Mouse (Mus musculus) heart, embryonic 11.5 days (tissue): ENCODE data around the gene Trim28. TPM values are rescaled to one million over a fixed set of nuclear protein-coding genes. Genes with fewer than 3 reads are reported as not detected.

Source experiments
- polyA plus RNA-seq: library from polyadenylated mRNA; unstranded; fragments of >200 nt; fragmentation: Nextera tagmentation; extraction: Ambion mirVana; gene quantifications from 2 replicates; pipeline ENCODE4 v1.2.1, GENCODE M21; 2014

Trim28 gene
- polyA plus RNA-seq, 1 experiment from 2014 or later = 256 TPM

Other genes starting within 250 kb of the Trim28 start
- gene Zscan18, start 195.5 kb upstream of the Trim28 start, polyA plus RNA-seq = 8.5 and 9.1 TPM in 2 replicates
- 12.4 and 13.4 TPM in 2 replicates for gene Zfp329, start 180.3 kb upstream of the Trim28 start, polyA plus RNA-seq
- 21.6 and 25.6 TPM in 2 replicates for gene Zfp110, start 164.4 kb upstream of the Trim28 start, polyA plus RNA-seq
- gene Zfp128, start 117.9 kb upstream of the Trim28 start, polyA plus RNA-seq = 2.8 and 3.6 TPM in 2 replicates
- 14.5 and 17.0 TPM in 2 replicates for gene Zscan22, start 101.3 kb upstream of the Trim28 start, polyA plus RNA-seq
- gene Rps5, start 76.8 kb upstream of the Trim28 start, polyA plus RNA-seq = 659 and 704 TPM in 2 replicates
- gene Rnf225, start 71.7 kb upstream of the Trim28 start, polyA plus RNA-seq = 0.53 and 0.65 TPM in 2 replicates
- 6.8 and 7.1 TPM in 2 replicates for gene Zfp324, start 33.3 kb upstream of the Trim28 start, polyA plus RNA-seq
- gene Zfp446, start 21.3 kb upstream of the Trim28 start, polyA plus RNA-seq = 4.3 and 5.5 TPM in 2 replicates
- not detected in 2 replicates for gene Slc27a5, start 922 bp upstream of the Trim28 start, polyA plus RNA-seq
- gene Zbtb45, start 10.9 kb downstream of the Trim28 start, polyA plus RNA-seq = 13.6 and 16.0 TPM in 2 replicates
- 148 and 149 TPM in 2 replicates for gene Chmp2a, start 35.7 kb downstream of the Trim28 start, polyA plus RNA-seq
- 172 and 174 TPM in 2 replicates for gene Ube2m, start 39.2 kb downstream of the Trim28 start, polyA plus RNA-seq
- gene Mzf1, start 55.6 kb downstream of the Trim28 start, polyA plus RNA-seq = 1.5 and 1.7 TPM in 2 replicates
- gene Vmn1r85, start 96.1 kb downstream of the Trim28 start, polyA plus RNA-seq = not detected in 2 replicates
- gene Vmn1r86, start 120.8 kb downstream of the Trim28 start, polyA plus RNA-seq = not detected in 2 replicates
- gene Vmn1r87, start 141.0 kb downstream of the Trim28 start, polyA plus RNA-seq = not detected in 2 replicates
- not detected in 2 replicates for gene Vmn1r88, start 160.5 kb downstream of the Trim28 start, polyA plus RNA-seq
- gene Vmn1r89, start 213.9 kb downstream of the Trim28 start, polyA plus RNA-seq = not detected in 2 replicates